Mouse (Mus musculus): ENCODE data around the gene Ltb4r2.

DNA sequence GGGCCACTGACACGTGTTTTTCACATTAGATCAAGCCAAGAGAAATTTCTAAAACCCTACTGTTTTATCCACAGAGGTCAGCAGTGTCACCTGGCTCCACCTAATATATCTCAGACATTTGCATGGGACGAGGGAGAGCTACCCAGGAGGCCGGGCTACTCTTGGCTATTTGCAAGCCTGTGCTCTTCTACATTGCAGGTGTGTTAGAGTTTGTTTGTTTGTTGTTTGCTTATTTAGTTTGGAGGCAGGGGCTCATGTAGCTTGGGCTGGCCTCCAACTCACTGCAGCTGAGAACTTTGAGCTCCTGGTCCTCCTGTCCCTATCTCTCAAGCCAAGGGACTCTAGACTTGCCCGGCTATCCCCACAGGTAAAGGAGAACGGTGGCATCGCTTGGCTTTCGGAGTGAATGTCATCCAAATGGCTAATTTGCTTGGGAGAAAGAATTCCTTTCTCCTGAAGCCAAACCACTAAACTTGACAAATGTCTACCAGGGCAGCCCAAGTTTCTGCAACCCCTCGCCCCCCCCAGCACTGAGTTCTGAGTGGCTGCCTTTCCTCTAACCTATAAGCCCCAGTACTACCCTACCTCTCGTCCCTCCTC, 21.2 kb downstream of the Ltb4r2 start:
- TF ChIP-seq CTCF (IDR thresholded peaks at IDR 0.05; ENCODE audit: insufficient read depth, low read length) (no peak), POLR2A (IDR thresholded peaks at IDR 0.05; ENCODE audit: borderline replicate concordance, extremely low read depth, low read depth, low read length) (no peak)
